Mouse (Mus musculus) embryonic facial prominence, embryonic 14.5 days (tissue): Measurements from ENCODE around the gene Prb1. TPM values are rescaled to one million over a fixed set of nuclear protein-coding genes. Genes with fewer than 3 reads are reported as not detected.
"Not testable (repeated sequence)": the region's sequence is repeated elsewhere in the genome, so short reads cannot be mapped to it uniquely, and the experiment has no call there.

ENCODE experiments used
- ATAC-seq: fragments of 200-750 bp; cut with Nextera tagmentation; 2 replicates; pipeline ENCODE4 v1.8.0; 2017; ENCODE audit warnings: low read depth, moderate number of reproducible peaks, moderate TSS enrichment
- DNase-seq: peaks from one replicate; pipeline ENCODE4 v3.0.0-alpha.2; 2015; ENCODE audit warnings: low spot score
- H3K27ac ChIP-seq: fragments of 300-500 bp; sonication (generic); replicated peaks from 2 replicates; pipeline ENCODE4 v1.5.1; 2014; ENCODE audit warnings: low read depth, mild to moderate bottlenecking, low read length, moderate library complexity
- H3K27me3 ChIP-seq: fragments of 300-500 bp; sonication (generic); replicated peaks from 2 replicates; pipeline ENCODE4 v1.6.1; 2014; ENCODE audit warnings: low read length; ENCODE audit not compliant: control insufficient read depth, insufficient read depth
- H3K36me3 ChIP-seq: fragments of 300-500 bp; sonication (generic); 2 replicates; pipeline ENCODE4 v1.6.1; 2014; ENCODE audit warnings: low read length, mixed read lengths; ENCODE audit not compliant: control insufficient read depth, insufficient read depth
- H3K4me1 ChIP-seq: fragments of 300-500 bp; sonication (generic); 2 replicates; pipeline ENCODE4 v1.6.1; 2014; ENCODE audit warnings: antibody characterized with exemption, low read length; ENCODE audit not compliant: control insufficient read depth, insufficient read depth
- H3K4me2 ChIP-seq: fragments of 300-500 bp; sonication (generic); 2 replicates; pipeline ENCODE4 v1.6.1; 2014; ENCODE audit warnings: low read depth, mild to moderate bottlenecking, low read length, moderate library complexity, mixed read lengths
- H3K4me3 ChIP-seq: fragments of 300-500 bp; sonication (generic); 2 replicates; pipeline ENCODE4 v1.5.1; 2014; ENCODE audit warnings: low read depth, mild to moderate bottlenecking, low read length
- H3K9ac ChIP-seq: fragments of 300-500 bp; sonication (generic); 2 replicates; pipeline ENCODE4 v1.6.1; 2014; ENCODE audit warnings: low read depth, mild to moderate bottlenecking, low read length, moderate library complexity, mixed read lengths
- H3K9me3 ChIP-seq: fragments of 300-500 bp; sonication (generic); 2 replicates; pipeline ENCODE4 v1.6.1; 2016; ENCODE audit warnings: low read length; ENCODE audit not compliant: control insufficient read depth
- polyA plus RNA-seq: library from polyadenylated mRNA; unstranded; fragments of >200 nt; fragmentation: Nextera tagmentation; extraction: Ambion mirVana; gene quantifications from 2 replicates; pipeline ENCODE4 v1.2.1, GENCODE M21; 2014

Gene Prb1
- not detected in 2 replicates for polyA plus RNA-seq

- not testable (repeated sequence) for H3K27me3 ChIP-seq, H3K4me1 ChIP-seq, DNase-seq, H3K9me3 ChIP-seq, ATAC-seq, H3K4me2 ChIP-seq, H3K27ac ChIP-seq, H3K9ac ChIP-seq, H3K4me3 ChIP-seq, H3K36me3 ChIP-seq
These were observed at the start of gene Prb1 for GRCm38 (mm10) chr6:132210421-132210820. Gene Prb1 (minus strand): TSS chr6:132210521.

Other genes with a start within 250 kb of the Prb1 start
- gene Prpmp5, start 104.2 kb upstream of the Prb1 start, polyA plus RNA-seq = not detected in 2 replicates
- gene Gm8882, start 153.6 kb upstream of the Prb1 start, polyA plus RNA-seq = not detected in 2 replicates